Mouse (Mus musculus): ENCODE measurements around the gene Lmo7.

The Lmo7 gene

DNA sequence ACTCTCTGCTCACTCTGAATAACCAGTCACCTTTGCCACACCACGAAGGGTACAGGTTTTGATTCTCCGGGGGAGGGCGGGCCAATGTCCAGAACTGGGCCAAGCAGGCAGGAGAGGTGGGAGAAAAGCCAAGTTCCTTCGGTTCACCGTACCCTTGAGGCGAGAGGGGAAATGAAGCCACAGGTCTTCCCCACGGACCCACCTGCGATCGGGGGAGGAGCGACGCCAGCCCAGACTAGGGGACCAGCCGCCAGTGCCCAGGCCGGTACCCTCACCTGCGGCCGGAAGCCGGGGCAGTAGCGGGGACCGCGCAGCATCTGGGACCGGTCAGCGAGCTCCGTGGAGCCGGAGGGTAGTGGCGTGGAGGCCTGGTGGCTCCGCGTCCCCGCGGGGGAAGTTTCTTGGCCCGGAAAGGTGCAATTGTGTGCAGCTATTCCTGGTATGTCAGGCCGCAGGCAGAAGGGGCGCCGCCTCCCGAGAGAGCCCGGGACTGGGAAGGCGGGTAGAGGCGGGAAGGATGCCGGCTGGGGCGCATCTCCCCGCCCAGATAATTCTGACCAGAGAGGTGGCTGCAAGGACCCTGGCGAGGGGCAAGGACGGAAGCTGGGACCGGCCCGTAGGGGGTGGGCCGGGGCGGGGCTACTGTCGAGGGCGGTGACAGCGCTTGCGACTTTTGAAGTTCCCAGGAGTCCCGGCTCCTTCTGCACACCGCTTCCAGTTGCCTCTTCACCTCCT is at the start of gene Lmo7, which contains the start of gene Gm9922:
Lmo7 (plus strand) TSS at position 721 of the 735 bp plus-strand sequence.
Gm9922 (minus strand) TSS at position 578 of the 735 bp plus-strand sequence.
- peak; percentile 80 for DNase-seq (ENCODE audit: low read depth, low spot score)

DNA sequence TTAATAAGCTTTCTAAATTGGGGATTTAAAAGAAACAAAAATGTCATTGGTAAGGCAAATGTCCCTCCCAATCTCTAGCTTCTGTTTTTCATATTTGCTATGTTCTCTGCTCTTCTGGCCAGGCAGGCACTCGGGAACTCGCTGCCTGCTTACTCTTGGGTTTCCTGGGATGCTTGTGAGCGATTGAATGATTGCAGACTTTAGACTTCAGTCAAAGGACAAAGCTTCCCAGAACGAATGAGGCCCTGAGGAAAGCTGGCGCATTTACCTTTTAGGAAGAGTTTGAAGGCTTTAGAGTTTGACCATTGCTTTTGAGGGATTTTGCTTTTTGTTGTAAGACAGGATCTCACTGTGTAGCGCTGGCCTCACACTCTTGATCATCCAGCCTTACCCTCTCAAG is 42.1 kb upstream of the Lmo7 start:
- no peak for DNase-seq (ENCODE audit: low read depth, low spot score)

DNA sequence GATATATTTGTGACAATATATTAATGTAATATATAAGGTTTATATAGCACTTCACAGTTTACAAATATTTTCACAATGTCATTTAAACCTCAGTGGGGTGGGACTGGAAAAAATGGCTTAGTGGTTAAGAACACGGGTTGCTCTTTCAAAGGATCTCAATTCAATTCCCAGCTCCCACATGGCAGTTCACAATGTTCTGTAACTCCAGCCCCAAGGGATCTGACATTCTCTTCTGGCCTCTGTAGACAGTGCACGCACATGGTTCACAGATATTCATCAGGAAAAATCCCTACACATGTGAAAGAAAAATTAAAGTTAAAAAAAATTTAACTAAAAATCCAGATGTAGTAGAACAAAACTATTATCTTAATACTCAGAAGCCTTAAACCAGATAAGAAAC is 41.4 kb upstream of the Lmo7 start:
- no peak for DNase-seq (ENCODE audit: low read depth, low spot score)

DNA sequence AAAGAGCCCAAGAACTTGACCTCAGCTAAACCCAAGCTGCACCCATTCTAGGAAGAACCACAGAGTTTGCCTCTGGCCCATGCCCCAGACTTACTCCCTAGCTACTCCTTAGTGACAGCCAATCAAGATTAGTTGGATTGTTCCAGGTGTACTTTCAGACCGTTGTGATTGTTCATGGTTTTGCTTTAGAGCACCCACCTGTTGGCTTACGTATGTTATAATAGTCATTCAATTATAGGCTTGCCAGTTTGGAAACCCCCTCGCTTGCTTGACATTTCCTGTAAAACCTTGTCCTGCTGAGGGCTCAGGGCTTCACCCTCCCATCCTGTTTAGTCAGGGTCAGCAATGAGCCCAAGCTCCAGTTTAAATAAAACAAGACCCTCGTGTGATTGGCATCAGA is 25.3 kb upstream of the Lmo7 start:
- no peak for DNase-seq (ENCODE audit: low read depth, low spot score)

DNA sequence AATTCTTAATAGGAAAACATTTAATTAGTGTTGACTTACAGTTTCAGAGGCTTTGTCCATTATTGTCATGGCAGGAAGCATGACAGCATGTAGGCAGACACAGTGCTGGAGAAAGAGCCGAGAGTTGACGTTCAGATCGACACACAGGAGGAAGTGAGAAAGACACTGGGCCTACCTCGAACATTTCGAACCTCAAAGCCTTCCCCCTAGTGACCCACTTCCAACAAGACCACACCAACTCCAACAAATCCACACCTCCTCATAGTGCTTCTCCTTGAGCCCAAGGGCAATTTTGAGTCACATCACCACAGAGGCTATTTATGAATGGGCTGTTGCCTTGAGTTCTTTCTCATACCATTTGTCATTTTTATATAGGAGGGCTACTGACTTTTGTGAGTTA is 22.7 kb upstream of the Lmo7 start:
- no peak for DNase-seq (ENCODE audit: low read depth, low spot score)

DNA sequence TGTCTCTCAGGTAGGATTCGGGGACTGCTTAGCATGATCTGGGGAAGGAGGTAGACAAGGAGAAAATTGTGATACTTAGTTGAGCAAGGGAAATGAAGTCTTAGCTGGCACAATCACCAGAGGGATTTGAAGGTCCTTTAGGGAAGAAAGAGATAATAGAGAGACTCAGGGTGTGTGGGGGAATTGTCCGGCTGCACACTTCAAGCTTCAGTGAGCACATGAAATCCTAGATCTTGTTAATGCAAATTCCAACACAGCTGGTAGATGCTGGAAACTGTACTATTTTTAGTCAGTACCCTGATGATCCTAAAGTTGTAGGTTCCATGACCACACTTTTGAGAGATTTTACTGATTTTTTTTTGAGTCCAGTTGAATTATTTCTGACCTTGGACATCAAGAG is 15.3 kb upstream of the Lmo7 start:
- no peak for DNase-seq (ENCODE audit: low read depth, low spot score)

DNA sequence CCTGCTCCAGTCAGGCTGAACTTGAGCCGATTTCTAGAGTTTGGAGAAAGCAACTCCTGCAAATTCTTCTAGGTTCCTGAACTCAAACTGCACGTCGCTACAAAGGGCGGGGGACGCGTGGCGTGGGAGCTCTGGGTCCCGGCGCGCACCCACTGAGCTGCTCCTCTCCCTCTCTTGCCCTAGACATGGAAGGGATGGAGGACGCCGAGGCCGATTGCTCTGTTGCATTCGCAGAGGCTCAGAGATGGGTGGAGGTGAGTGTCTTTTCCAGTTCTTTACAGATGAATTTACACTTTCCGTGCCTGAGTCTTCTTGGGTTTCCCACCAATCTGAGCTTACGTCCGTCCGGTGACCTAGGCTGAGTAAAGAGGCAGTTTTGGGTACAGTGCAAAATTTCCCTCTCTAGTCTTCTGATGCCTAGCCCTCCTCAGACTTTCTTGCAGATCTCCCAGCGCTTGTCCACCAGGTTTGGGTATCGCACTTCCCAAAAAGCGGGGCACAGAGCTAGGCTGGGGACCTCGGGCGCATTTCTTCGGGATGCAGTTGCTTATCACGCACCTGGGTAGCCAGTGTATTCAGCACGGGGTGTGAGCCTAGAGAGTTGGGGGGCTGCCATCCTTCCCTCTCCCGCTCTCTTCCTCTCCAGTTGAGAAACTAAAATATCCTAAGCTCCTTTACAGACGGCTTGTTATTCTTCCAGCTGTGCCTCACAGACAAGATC is 375 bp downstream of the Lmo7 start:
- DNase-seq (ENCODE audit: low read depth, low spot score): peak; percentile 19

DNA sequence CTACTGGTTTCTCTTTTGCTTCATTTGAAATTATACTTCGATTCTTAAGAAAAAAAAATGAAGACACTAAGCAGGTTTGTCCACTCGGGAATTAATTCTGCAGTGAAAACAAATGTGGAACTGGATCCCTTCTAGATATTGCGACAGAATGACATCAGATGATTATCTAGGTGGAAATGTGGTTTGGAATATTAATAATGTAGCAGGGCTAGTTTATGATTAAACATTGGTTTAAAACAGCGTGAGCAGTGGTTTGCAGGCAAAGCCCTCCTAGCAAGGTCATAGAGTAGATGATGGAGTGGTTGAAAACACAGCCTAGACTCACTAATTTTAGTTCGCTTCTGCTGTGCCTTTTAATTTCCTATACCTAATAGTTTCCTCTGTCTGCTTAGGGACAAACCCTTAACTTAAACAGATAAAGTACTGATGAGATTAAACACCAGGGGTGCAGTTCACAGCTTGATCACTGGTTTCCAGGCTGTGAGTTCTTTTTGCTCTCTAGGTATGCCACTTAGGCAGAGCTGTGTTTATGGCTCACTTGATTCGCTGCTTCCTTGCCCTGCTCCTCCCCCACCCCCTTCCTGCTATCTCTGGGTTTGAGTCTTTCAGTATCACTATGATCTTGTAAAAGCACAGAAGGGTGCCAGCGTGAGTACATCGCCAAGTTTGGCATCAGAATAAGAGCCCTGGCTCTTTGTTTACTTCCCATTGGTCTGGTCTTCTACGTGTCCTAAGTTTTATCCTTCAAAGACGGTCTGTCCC is 4.0 kb downstream of the Lmo7 start:
- no peak for DNase-seq (ENCODE audit: low read depth, low spot score)

DNA sequence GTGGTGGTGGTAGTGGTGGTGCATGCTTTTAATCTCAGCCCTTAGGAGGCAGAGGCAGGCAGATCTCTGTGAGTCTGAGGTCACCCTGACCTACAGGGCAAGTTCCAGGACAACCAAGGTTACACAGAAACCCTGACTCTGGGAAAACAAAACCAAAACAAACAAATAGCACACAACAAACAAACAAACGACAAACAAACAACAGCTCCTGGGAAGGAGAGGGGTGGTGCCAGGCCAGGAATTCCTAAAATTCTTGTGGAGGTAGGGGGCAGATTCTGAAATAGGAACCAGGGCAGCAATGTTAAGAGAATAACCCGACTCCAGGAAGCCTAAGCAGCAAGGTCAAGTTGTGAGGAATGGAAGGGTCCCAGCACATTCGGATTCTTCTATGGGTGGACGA is 7.7 kb downstream of the Lmo7 start:
- peak; percentile 30 for DNase-seq (ENCODE audit: low read depth, low spot score)

DNA sequence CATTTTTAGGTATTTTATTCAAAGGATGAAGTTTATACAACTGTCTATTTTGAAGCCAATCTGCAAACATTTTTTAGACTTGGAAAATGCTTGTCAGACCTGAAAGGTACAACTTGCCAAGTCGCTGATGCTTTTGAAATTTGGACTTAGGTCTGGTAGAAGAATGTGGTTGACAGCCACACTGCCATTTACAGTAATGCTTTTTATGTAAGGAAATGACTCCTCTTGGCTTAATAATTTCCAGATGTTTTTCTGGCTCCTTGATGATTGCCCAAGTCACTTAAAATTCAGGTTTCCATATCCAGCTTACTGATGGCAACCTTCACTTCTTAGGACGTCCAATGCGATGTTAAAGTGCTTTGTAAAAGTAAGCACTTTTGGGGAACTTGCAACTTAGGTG is 16.9 kb downstream of the Lmo7 start:
- DNase-seq (ENCODE audit: low read depth, low spot score): no peak

DNA sequence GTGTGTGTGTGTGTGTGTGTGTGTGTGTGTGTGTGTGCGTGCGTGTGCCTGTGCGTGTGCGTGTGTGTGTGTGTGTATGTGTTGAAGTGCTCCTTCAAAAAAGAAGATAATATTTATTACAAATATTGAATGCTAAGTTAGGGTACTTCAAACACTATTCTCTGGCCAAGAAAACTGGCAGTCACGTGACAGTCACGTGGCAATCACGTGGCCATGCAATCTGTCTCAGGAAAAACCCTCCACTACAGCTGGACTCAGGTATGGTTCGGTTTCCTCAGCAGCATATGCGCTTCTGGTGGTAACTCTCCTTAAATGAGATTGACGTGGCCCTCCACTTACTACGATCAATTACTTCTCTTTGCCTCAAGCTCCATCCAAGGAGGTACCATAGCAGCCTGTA is 18.1 kb downstream of the Lmo7 start:
- no peak for DNase-seq (ENCODE audit: low read depth, low spot score)

DNA sequence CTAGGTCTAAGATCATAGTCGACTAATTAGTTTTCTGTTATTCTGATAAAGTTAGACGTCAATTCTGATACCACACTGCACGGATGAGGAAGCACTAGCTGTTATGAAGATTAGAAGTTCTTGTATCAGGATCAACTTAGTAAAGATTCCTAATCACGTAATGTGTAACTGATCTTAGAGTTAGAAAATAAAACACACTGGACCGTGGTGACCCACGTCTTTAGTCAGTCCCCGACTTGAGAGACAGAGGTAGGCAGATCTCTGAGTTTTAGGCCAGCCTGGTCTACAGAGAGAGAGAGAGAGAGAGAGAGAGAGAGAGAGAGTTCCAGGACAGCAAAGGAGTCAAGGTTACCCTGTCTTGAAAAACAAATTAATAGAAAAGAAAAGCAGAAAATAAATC is 18.7 kb downstream of the Lmo7 start:
- no peak for DNase-seq (ENCODE audit: low read depth, low spot score)

DNA sequence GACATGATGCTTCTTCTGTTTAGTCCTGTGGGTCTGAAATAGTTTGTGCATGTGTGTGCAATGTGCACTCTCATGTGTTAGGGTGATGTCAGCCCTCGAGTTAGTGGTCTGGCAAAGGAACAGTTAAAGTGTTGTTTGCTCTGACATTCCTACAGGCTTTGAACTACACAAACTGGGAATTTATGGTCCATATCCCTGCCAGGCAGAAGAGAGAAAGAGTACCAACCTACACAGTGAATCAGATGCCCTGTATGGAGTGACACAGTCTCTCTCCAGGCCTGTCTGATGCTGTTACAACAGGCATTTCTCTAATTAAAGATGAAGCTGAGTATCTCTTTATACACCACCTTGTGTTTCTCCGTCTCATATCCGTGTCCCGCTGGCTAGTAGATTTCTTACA is 21.2 kb downstream of the Lmo7 start:
- no peak for DNase-seq (ENCODE audit: low read depth, low spot score)

DNA sequence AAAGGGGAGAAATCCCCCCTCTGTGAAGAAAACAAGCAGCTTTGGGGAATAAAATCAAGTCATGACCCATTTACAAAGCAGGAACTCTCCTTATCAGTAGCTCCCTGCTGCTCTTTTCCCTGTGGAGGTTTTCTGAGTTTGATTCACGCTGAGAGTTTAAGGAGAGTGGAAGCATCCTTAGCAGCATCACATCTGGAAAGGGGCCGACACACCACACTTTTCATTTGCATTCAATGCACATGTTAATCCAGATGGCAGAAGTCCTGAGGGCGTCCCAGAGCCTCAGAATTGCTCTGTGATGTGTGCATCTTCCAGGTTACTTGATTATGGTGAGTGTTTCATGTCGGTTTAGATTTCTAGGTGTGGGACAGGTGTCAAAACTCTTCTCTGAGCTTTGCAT is 25.7 kb downstream of the Lmo7 start:
- no peak for DNase-seq (ENCODE audit: low read depth, low spot score)

DNA sequence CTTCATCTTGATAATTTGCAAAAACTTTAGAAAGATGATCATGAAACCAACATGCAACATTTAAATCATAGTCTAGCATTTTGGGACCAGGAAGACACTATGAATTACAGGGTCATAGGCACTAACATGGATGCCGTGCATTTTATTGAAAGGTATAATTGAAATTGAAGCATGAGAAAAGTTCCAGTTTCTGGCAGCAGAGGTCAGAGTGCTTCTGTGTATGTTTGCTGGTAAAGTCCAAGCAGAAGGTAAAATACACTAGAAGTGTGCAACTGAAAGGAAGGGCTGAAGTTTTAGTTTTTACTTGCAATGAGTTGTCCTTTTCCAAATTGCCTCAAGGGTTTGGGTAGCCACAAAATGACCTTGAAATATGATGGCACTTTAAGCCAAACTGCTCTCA is 32.5 kb downstream of the Lmo7 start:
- no peak for DNase-seq (ENCODE audit: low read depth, low spot score)

DNA sequence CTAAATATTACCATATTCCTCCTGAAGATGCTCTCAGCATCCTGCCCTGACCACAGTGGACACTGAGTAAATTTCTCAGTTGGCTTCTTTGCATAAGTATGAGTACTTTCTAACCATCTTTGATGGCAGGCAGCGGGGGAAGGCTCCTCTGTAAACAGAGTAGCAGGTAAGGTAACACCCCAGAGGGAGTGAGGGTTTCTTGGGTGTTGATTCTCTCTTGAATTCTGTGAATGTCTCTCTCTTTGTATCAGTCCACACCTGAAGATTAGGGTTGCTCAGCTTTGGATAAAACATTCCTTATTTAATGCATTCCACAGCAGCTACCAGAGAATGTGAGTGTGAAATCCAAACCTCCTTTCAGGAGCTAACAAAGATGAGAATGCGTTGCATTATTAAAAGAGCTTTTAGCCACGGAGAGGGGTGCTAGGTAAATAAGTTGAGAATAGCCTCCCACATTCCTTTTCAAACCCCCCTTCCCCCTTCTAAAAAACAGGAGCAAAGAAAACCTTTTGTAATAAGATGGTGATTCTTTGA is 34.1 kb downstream of the Lmo7 start:
- DNase-seq (ENCODE audit: low read depth, low spot score): no peak

DNA sequence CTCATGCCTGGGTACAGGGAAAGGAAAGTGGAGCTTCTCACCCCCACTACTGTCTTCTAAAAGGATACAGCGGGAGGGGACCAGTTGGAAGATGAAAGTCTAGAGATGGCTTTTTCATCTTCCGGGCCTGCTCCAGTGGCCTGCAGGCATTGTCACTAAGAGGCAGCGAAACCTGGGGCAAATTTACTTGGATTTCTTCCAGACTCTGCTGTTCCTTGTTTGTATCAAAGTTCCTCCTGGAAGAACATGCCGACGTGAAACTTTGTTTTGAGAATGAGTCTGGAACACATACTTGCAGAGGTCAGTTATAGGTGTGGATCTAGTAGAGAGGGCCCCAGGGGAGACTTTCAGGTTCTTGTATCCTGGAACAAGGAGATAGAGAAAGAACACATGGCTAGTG is 41.6 kb downstream of the Lmo7 start:
- DNase-seq (ENCODE audit: low read depth, low spot score): no peak

DNA sequence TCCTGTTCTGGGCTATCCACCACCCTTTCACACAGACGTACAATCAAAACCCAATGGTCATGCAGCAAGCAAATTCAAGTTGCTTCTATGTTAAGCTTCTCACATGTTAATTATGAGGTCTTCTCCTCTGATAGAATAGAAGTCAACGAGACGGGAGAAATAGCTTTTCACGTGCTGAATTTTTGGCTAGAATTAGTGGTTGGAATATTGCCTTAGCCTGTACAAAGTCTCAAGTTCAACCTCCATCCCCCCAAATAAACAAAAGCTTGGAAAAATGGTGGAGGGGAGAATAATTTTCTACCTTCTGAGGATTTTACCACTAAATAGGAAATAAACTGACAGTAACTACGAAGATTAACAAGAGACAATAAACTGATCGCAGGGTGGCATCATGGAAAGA is 42.0 kb downstream of the Lmo7 start:
- no peak for DNase-seq (ENCODE audit: low read depth, low spot score)

DNA sequence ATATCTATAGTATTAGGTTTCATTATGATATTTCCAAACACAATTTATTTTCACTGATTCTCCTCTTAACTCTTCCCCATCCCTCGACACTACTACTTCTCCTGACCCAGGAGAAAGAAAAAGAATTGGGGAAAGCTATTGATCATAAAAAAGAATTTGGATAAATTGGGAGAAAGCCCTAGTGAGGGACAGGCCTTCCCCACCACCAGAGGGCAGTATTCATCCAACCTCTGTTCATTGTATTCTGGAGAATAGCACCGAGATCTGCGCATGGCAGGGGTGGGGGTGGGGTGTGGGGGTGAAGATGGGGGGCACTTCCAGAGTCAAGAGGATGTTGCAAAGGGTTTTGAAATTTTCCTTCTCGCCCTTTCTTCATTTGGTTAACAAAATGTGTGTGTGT is 44.9 kb downstream of the Lmo7 start:
- peak; percentile 49 for DNase-seq (ENCODE audit: low read depth, low spot score)

DNA sequence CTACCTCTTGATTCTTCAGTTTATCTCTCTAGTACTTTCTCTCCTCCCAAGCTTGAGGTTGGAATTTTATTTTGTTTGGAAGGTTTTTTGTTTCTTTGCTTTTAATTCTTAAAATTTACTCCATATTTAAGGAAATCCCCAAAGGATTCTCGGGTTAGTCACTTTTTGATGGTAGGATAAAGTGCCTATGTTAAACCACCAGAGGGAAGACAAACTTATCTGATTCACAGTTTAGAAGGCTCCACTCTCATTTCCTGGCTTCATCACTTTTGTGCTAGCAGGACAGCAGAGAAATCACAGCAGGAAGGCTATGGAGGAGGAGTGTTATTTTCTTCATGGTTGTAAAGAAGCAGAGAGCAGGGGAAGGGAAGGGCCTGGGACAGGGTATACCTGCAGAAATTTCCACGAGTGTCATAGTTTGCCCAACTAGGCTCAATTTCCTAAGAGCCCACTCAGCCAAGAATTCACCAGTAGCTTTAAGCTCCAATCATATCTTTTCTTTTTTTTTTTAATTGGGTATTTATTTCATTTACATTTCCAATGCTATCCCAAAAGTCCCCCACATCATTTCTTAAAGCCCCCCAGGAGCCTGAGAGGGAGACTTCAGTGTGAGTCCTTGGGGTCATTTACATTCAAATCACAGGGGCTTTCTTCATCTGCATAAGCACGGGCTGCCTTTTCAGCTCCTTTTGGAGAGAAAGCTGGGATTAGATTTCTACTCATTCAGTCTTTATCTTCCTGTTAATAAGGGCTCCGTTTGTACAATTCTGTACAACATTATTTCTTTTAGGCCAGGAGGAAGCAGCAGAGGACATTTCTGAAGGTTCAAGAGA is 46.8 kb downstream of the Lmo7 start:
- peak; percentile 56 for DNase-seq (ENCODE audit: low read depth, low spot score)

DNA sequence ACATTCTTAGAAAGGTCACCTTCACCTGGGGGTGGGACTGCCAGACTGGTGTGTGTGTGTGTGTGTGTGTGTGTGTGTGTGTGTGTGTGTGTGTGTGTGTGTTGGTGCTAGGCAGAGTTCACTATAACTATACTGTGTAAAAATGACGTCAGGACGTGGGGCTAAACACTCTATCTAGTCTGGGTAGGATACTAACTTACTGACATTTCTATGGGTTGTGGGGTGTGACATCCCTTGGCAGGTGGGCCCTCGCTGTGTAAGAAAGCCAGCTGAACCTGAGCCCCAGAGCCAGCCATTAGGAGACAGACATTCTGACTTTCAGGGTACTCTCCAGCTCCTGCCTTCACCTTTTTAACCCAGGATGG is 47.4 kb downstream of the Lmo7 start:
- DNase-seq (ENCODE audit: low read depth, low spot score): peak; percentile 44

DNA sequence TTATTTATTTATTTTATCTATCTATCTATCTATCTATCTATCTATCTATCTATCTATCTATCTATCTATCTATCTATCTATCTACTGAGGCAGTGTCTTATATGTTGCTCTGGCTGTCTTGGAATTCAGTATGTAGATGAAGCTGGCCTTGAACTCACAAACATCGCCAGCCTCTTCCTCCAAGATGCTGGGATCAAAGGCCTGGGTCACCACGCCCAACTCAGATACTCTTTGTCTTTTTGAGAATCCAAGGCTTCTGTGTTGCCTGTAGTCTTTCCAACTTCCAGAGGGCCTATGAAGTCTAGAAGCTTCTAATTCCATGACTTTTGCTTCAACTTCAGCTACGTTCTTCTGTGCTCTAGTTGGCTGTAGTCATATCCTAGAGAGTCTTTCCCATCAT is 48.7 kb downstream of the Lmo7 start:
- peak; percentile 74 for DNase-seq (ENCODE audit: low read depth, low spot score)
